Mouse (Mus musculus): ENCODE results near the gene Abhd4. TPM values are rescaled to one million over a fixed set of nuclear protein-coding genes. Genes with fewer than 3 reads are reported as not detected.

Gene Abhd4
- polyA plus RNA-seq, 1 experiment from 2014 or later: 61.7 TPM

GRCm38 (mm10) chr14:54271976-54272606 is 18.1 kb downstream of the Abhd4 start:
- DNase-seq (ENCODE audit: low spot score) (no peak), ATAC-seq (no peak)
- Histone ChIP-seq H3K36me3 (ENCODE audit: control insufficient read depth, insufficient read depth, low read length) (no peaks in the 10 kb centered on the region), H3K4me1 (ENCODE audit: control insufficient read depth, insufficient read depth, low read length) (no peaks in the 10 kb centered on the region), H3K27ac (ENCODE audit: low read depth, low read length) (no peak overlapping the region), H3K9me3 (replicated peaks; ENCODE audit: control insufficient read depth, low read length) (no peaks in the 10 kb centered on the region), H3K9ac (ENCODE audit: low read length) (no peak overlapping the region), H3K4me2 (ENCODE audit: low read length) (no peak overlapping the region), H3K4me3 (ENCODE audit: low read depth, low read length) (no peak overlapping the region), H3K27me3 (replicated peaks; ENCODE audit: control insufficient read depth, insufficient read depth, low read length) (no peaks in the 10 kb centered on the region)
- WGBS: 81% methylated on average over 3 of the region's 3 CpGs

GRCm38 (mm10) chr14:54272696-54273095 is 18.7 kb downstream of the Abhd4 start:
- WGBS: 89% methylated on average over 3 of the region's 3 CpGs
- H3K4me1 ChIP-seq (ENCODE audit: control insufficient read depth, insufficient read depth, low read length): no peaks in the 10 kb centered on the region
- no peaks in the 10 kb centered on the region for H3K9me3 ChIP-seq (replicated peaks; ENCODE audit: control insufficient read depth, low read length)
- no peak overlapping the region for H3K9ac ChIP-seq (ENCODE audit: low read length)
- no peaks in the 10 kb centered on the region for H3K27me3 ChIP-seq (replicated peaks; ENCODE audit: control insufficient read depth, insufficient read depth, low read length)
- DNase-seq (ENCODE audit: low spot score): no peak
- H3K4me3 ChIP-seq (ENCODE audit: low read depth, low read length): no peak overlapping the region
- no peak overlapping the region for H3K4me2 ChIP-seq (ENCODE audit: low read length)
- no peak overlapping the region for H3K27ac ChIP-seq (ENCODE audit: low read depth, low read length)
- no peaks in the 10 kb centered on the region for H3K36me3 ChIP-seq (ENCODE audit: control insufficient read depth, insufficient read depth, low read length)
- ATAC-seq: no peak

GRCm38 (mm10) chr14:54276446-54276845 is 22.5 kb downstream of the Abhd4 start:
- WGBS: 93% methylated on average over 2 of the region's 2 CpGs
- no peak overlapping the region for H3K4me3 ChIP-seq (ENCODE audit: low read depth, low read length)
- no peaks in the 10 kb centered on the region for H3K9me3 ChIP-seq (replicated peaks; ENCODE audit: control insufficient read depth, low read length)
- H3K4me1 ChIP-seq (ENCODE audit: control insufficient read depth, insufficient read depth, low read length): no peaks in the 10 kb centered on the region
- DNase-seq (ENCODE audit: low spot score) (no peak), ATAC-seq (no peak)
- H3K27ac ChIP-seq (ENCODE audit: low read depth, low read length): no peak overlapping the region
- H3K27me3 ChIP-seq (replicated peaks; ENCODE audit: control insufficient read depth, insufficient read depth, low read length): no peaks in the 10 kb centered on the region
- H3K4me2 ChIP-seq (ENCODE audit: low read length): no peak overlapping the region
- no peak overlapping the region for H3K9ac ChIP-seq (ENCODE audit: low read length)
- H3K36me3 ChIP-seq (ENCODE audit: control insufficient read depth, insufficient read depth, low read length): no peaks in the 10 kb centered on the region

GRCm38 (mm10) chr14:54284839-54285238 is 30.9 kb downstream of the Abhd4 start, which contains the start of gene Olfr49:
Olfr49 (minus strand) TSS chr14:54284939.
- H3K36me3 ChIP-seq (ENCODE audit: control insufficient read depth, insufficient read depth, low read length): no peaks in the 10 kb centered on the region
- WGBS: 79% methylated on average over 1 of the region's 1 CpGs
- H3K9me3 ChIP-seq (replicated peaks; ENCODE audit: control insufficient read depth, low read length): no peaks in the 10 kb centered on the region
- H3K4me1 ChIP-seq (ENCODE audit: control insufficient read depth, insufficient read depth, low read length): no peaks in the 10 kb centered on the region
- no peak within 1 kb of the TSS for H3K27ac ChIP-seq (ENCODE audit: low read depth, low read length)
- no peak within 1 kb of the TSS for H3K4me2 ChIP-seq (ENCODE audit: low read length)
- no peak within 1 kb of the TSS for H3K4me3 ChIP-seq (ENCODE audit: low read depth, low read length)
- DNase-seq (ENCODE audit: low spot score): no peak
- H3K27me3 ChIP-seq (replicated peaks; ENCODE audit: control insufficient read depth, insufficient read depth, low read length): no peaks in the 10 kb centered on the region
- no peak for ATAC-seq
- no peak within 1 kb of the TSS for H3K9ac ChIP-seq (ENCODE audit: low read length)

GRCm38 (mm10) chr14:54300136-54300535 is 46.1 kb downstream of the Abhd4 start:
- Histone ChIP-seq H3K4me2 (ENCODE audit: low read length) (no peak overlapping the region), H3K27ac (ENCODE audit: low read depth, low read length) (no peak overlapping the region), H3K4me3 (ENCODE audit: low read depth, low read length) (no peak overlapping the region), H3K9me3 (replicated peaks; ENCODE audit: control insufficient read depth, low read length) (no peaks in the 10 kb centered on the region), H3K9ac (ENCODE audit: low read length) (no peak overlapping the region), H3K4me1 (ENCODE audit: control insufficient read depth, insufficient read depth, low read length) (no peaks in the 10 kb centered on the region), H3K36me3 (ENCODE audit: control insufficient read depth, insufficient read depth, low read length) (no peaks in the 10 kb centered on the region), H3K27me3 (replicated peaks; ENCODE audit: control insufficient read depth, insufficient read depth, low read length) (no peaks in the 10 kb centered on the region)
- DNase-seq (ENCODE audit: low spot score) (no peak), ATAC-seq (no peak)
- WGBS: 78% methylated on average over 5 of the region's 5 CpGs

GRCm38 (mm10) chr14:54300676-54301075 is 46.7 kb downstream of the Abhd4 start:
- DNase-seq (ENCODE audit: low spot score) (no peak), ATAC-seq (no peak)
- Histone ChIP-seq H3K36me3 (ENCODE audit: control insufficient read depth, insufficient read depth, low read length) (no peaks in the 10 kb centered on the region), H3K9ac (ENCODE audit: low read length) (no peak overlapping the region), H3K4me2 (ENCODE audit: low read length) (no peak overlapping the region), H3K27ac (ENCODE audit: low read depth, low read length) (no peak overlapping the region), H3K27me3 (replicated peaks; ENCODE audit: control insufficient read depth, insufficient read depth, low read length) (no peaks in the 10 kb centered on the region), H3K4me3 (ENCODE audit: low read depth, low read length) (no peak overlapping the region), H3K9me3 (replicated peaks; ENCODE audit: control insufficient read depth, low read length) (no peaks in the 10 kb centered on the region), H3K4me1 (ENCODE audit: control insufficient read depth, insufficient read depth, low read length) (no peaks in the 10 kb centered on the region)
- 93% methylated on average over 3 of the region's 3 CpGs for WGBS

GRCm38 (mm10) chr14:54311763-54312162 is 57.8 kb downstream of the Abhd4 start:
- Histone ChIP-seq H3K27ac (ENCODE audit: low read depth, low read length) (no peak overlapping the region), H3K27me3 (replicated peaks; ENCODE audit: control insufficient read depth, insufficient read depth, low read length) (no peaks in the 10 kb centered on the region), H3K9me3 (replicated peaks; ENCODE audit: control insufficient read depth, low read length) (no peaks in the 10 kb centered on the region), H3K4me1 (ENCODE audit: control insufficient read depth, insufficient read depth, low read length) (no peaks in the 10 kb centered on the region), H3K36me3 (ENCODE audit: control insufficient read depth, insufficient read depth, low read length) (no peaks in the 10 kb centered on the region), H3K4me3 (ENCODE audit: low read depth, low read length) (no peak overlapping the region), H3K4me2 (ENCODE audit: low read length) (no peak overlapping the region), H3K9ac (ENCODE audit: low read length) (no peak overlapping the region)
- no peak for DNase-seq (ENCODE audit: low spot score)
- no peak for ATAC-seq
- WGBS: 27% methylated on average over 3 of the region's 3 CpGs

Other genes starting within 250 kb of the Abhd4 start
- 310 and 372 TPM in 2 replicates for gene Dad1, start 84 bp upstream of the Abhd4 start, polyA plus RNA-seq (2014; fragmentation: Nextera tagmentation; extraction: Ambion mirVana)
- gene Olfr49, start 30.8 kb downstream of the Abhd4 start, polyA plus RNA-seq (2014; fragmentation: Nextera tagmentation; extraction: Ambion mirVana): not detected in 2 replicates
- gene Oxa1l, start 106.6 kb downstream of the Abhd4 start, polyA plus RNA-seq (2014; fragmentation: Nextera tagmentation; extraction: Ambion mirVana): 47.8 and 59.0 TPM in 2 replicates
- 4.3 and 5.1 TPM in 2 replicates for gene Slc7a7, start 163.6 kb downstream of the Abhd4 start, polyA plus RNA-seq (2014; fragmentation: Nextera tagmentation; extraction: Ambion mirVana)
- 274 and 289 TPM in 2 replicates for gene Mrpl52, start 172.7 kb downstream of the Abhd4 start, polyA plus RNA-seq (2014; fragmentation: Nextera tagmentation; extraction: Ambion mirVana)
- 48.2 and 51.5 TPM in 2 replicates for gene Mmp14, start 177.4 kb downstream of the Abhd4 start, polyA plus RNA-seq (2014; fragmentation: Nextera tagmentation; extraction: Ambion mirVana)
- gene Lrp10, start 209.9 kb downstream of the Abhd4 start, polyA plus RNA-seq (2014; fragmentation: Nextera tagmentation; extraction: Ambion mirVana): 19.2 and 21.0 TPM in 2 replicates
- gene Rem2, start 221.9 kb downstream of the Abhd4 start, polyA plus RNA-seq (2014; fragmentation: Nextera tagmentation; extraction: Ambion mirVana): 19.6 and 26.4 TPM in 2 replicates

Measured in forebrain, embryonic 14.5 days (tissue).